Mouse (Mus musculus): ENCODE measurements around the gene Rpp21. TPM values are rescaled to one million over a fixed set of nuclear protein-coding genes. Genes with fewer than 3 reads are reported as not detected.

Rpp21 gene
- polyA plus RNA-seq (2012; rRNA removed), result 88.3 and 96.2 TPM in 2 replicates

GRCm38 (mm10) chr17:36257969-36258368, at the start of gene Rpp21:
TSS of gene Rpp21 (minus strand) at chr17:36258069.

GRCm38 (mm10) chr17:36286390-36286789, 28.5 kb upstream of the Rpp21 start, which contains the start of gene H2-M10.2:
TSS of gene H2-M10.2 (minus strand) at chr17:36286490.

GRCm38 (mm10) chr17:36271586-36272256, 13.9 kb upstream of the Rpp21 start, which contains the start of gene Trim39:
TSS of gene Trim39 (minus strand) at chr17:36272247.

Other genes with a start within 250 kb of the Rpp21 start
- 0.67 and 2.2 TPM in 2 replicates for gene H2-T24, start 237.5 kb downstream of the Rpp21 start, polyA plus RNA-seq (2012; rRNA removed)
- gene H2-T23, start 225.2 kb downstream of the Rpp21 start, polyA plus RNA-seq (2012; rRNA removed), result 139 and 154 TPM in 2 replicates
- gene H2-T22, start 215.3 kb downstream of the Rpp21 start, polyA plus RNA-seq (2012; rRNA removed), result 38.3 and 50.5 TPM in 2 replicates
- not detected in 2 replicates for gene Gm6034, start 215.1 kb downstream of the Rpp21 start, polyA plus RNA-seq (2012; rRNA removed)
- gene Gm11127, start 199.7 kb downstream of the Rpp21 start, polyA plus RNA-seq (2012; rRNA removed), result 0.26 and 0.37 TPM in 2 replicates
- 0.18 TPM in 1 of 2 replicates, not detected in the other for gene Gm19684, start 136.4 kb downstream of the Rpp21 start, polyA plus RNA-seq (2012; rRNA removed)
- gene Gm7030, start 128.6 kb downstream of the Rpp21 start, polyA plus RNA-seq (2012; rRNA removed), result not detected in 2 replicates
- 0.24 TPM in 1 of 2 replicates, not detected in the other for gene Gm8909, start 89.5 kb downstream of the Rpp21 start, polyA plus RNA-seq (2012; rRNA removed)
- 0.09 and 0.10 TPM in 2 replicates for gene H2-T3, start 67.8 kb downstream of the Rpp21 start, polyA plus RNA-seq (2012; rRNA removed)
- 18.9 and 23.1 TPM in 2 replicates for gene Trim39, start 14.2 kb upstream of the Rpp21 start, polyA plus RNA-seq (2012; rRNA removed)
- gene H2-M10.2, start 28.4 kb upstream of the Rpp21 start, polyA plus RNA-seq (2012; rRNA removed), result not detected in 2 replicates
- not detected in 2 replicates for gene H2-M10.1, start 68.1 kb upstream of the Rpp21 start, polyA plus RNA-seq (2012; rRNA removed)
- not detected in 2 replicates for gene H2-M10.3, start 110.3 kb upstream of the Rpp21 start, polyA plus RNA-seq (2012; rRNA removed)
- not detected in 2 replicates for gene H2-M10.4, start 204.3 kb upstream of the Rpp21 start, polyA plus RNA-seq (2012; rRNA removed)